Mouse (Mus musculus) lung, adult 18-20 months (tissue): ENCODE results near the gene Sqor.

Experiments
- DNase-seq, 2 experiments: peaks; one replicate each; pipeline ENCODE4 v3.0.0; 2022; ENCODE audit warnings: mixed read lengths in 2 of 2

Gene Sqor

GRCm38 (mm10) chr2:122765071-122765793 lies at the start of gene Sqor:
Gene Sqor (plus strand): TSS chr2:122765237.
- DNase-seq = peak; percentile 83 to 88

- no peak for DNase-seq
Observed at GRCm38 (mm10) chr2:122716301-122716842, 48.7 kb upstream of the Sqor start.

GRCm38 (mm10) chr2:122719232-122719631 lies 45.8 kb upstream of the Sqor start:
- DNase-seq = no peak

GRCm38 (mm10) chr2:122720564-122720963 lies 44.5 kb upstream of the Sqor start:
- DNase-seq = no peak

- DNase-seq = peak; percentile 15 to 24
Observed at GRCm38 (mm10) chr2:122725604-122726003, 39.4 kb upstream of the Sqor start.

GRCm38 (mm10) chr2:122731456-122731855 lies 33.6 kb upstream of the Sqor start:
- DNase-seq = no peak

GRCm38 (mm10) chr2:122737894-122738830 lies 26.9 kb upstream of the Sqor start, which contains the start of gene Bloc1s6:
Gene Bloc1s6 (plus strand): TSS chr2:122738503.
- peak; percentile 91 for DNase-seq

GRCm38 (mm10) chr2:122739023-122739422 lies 26.0 kb upstream of the Sqor start:
- no peak for DNase-seq

- no peak for DNase-seq
Observed at GRCm38 (mm10) chr2:122746461-122746860, 18.6 kb upstream of the Sqor start.

- DNase-seq = peak; percentile 40 to 50
Observed at GRCm38 (mm10) chr2:122753739-122754343, 11.2 kb upstream of the Sqor start.

GRCm38 (mm10) chr2:122759791-122760190 lies 5.2 kb upstream of the Sqor start:
- no peak for DNase-seq

GRCm38 (mm10) chr2:122762991-122763390 lies 2.0 kb upstream of the Sqor start:
- no peak for DNase-seq

GRCm38 (mm10) chr2:122764526-122764925 lies 511 bp upstream of the Sqor start:
- DNase-seq = no peak

GRCm38 (mm10) chr2:122765794-122766145 lies 733 bp downstream of the Sqor start:
- DNase-seq = no peak

GRCm38 (mm10) chr2:122771002-122771401 lies 6.0 kb downstream of the Sqor start:
- peak; percentile 67 to 79 for DNase-seq

- no peak for DNase-seq
Observed at GRCm38 (mm10) chr2:122772899-122773298, 7.9 kb downstream of the Sqor start.

GRCm38 (mm10) chr2:122775491-122775890 lies 10.5 kb downstream of the Sqor start:
- DNase-seq = no peak

GRCm38 (mm10) chr2:122776823-122777222 lies 11.8 kb downstream of the Sqor start:
- no peak for DNase-seq

GRCm38 (mm10) chr2:122779967-122780366 lies 14.9 kb downstream of the Sqor start:
- no peak for DNase-seq

- DNase-seq = no peak
Observed at GRCm38 (mm10) chr2:122780447-122780846, 15.4 kb downstream of the Sqor start.

- no peak for DNase-seq
Observed at GRCm38 (mm10) chr2:122781590-122782356, 16.7 kb downstream of the Sqor start.

GRCm38 (mm10) chr2:122783730-122784129 lies 18.7 kb downstream of the Sqor start:
- DNase-seq = no peak
